Mouse (Mus musculus) gastrocnemius, adult 2 months (tissue): Measurements from ENCODE around the gene Sctr. TPM values are rescaled to one million over a fixed set of nuclear protein-coding genes. Genes with fewer than 3 reads are reported as not detected.

Experiments
- DNase-seq: peaks from one replicate; pipeline ENCODE4 v3.0.0; 2022
- H3K27ac ChIP-seq: fragments of 200-600 bp; 2 replicates; pipeline ENCODE4 v1.8.1; 2022; ENCODE audit warnings: mild to moderate bottlenecking
- H3K4me3 ChIP-seq: fragments of 200-600 bp; 2 replicates; pipeline ENCODE4 v1.8.1; 2022; ENCODE audit warnings: mild to moderate bottlenecking, moderate library complexity
- CTCF ChIP-seq: fragments of 200-600 bp; IDR thresholded peaks from 2 replicates; pipeline ENCODE4 v1.8.1; 2022; ENCODE audit warnings: antibody characterized with exemption, mild to moderate bottlenecking, moderate library complexity
- intact Hi-C: fragments of 180-260 bp; cut with DNase I; formaldehyde crosslinking; loops from one replicate; pipeline ENCODE4 v1.15.1; 2025
- total RNA-seq, 2 experiments: library from RNA; stranded (reverse); gene quantifications; 2 replicates each; pipeline ENCODE4 v1.2.3; 2021

Gene Sctr
- total RNA-seq, 2 experiments from 2014 or later: 2.0 to 2.1 TPM

- intact Hi-C loops: no loop called here
- Histone ChIP-seq H3K27ac (no peak overlapping the region), H3K4me3 (no peak overlapping the region)
- DNase-seq: no peak
- TF ChIP-seq CTCF: no peak
Observed at GRCm38 (mm10) chr1:120034793-120035192, 28.1 kb downstream of the Sctr start.

GRCm38 (mm10) chr1:120035456-120036034, 28.9 kb downstream of the Sctr start:
- intact Hi-C loops: no loop called here
- Histone ChIP-seq H3K27ac (no peak overlapping the region), H3K4me3 (no peak overlapping the region)
- no peak for DNase-seq
- TF ChIP-seq CTCF: no peak

- no peak overlapping the region for H3K27ac ChIP-seq
Observed at GRCm38 (mm10) chr1:120037021-120037683, 30.5 kb downstream of the Sctr start.

GRCm38 (mm10) chr1:120038594-120038993, 31.9 kb downstream of the Sctr start:
- intact Hi-C loops: no loop called here
- TF ChIP-seq CTCF: no peak
- H3K4me3 ChIP-seq: no peak overlapping the region
- no peak for DNase-seq
- H3K27ac ChIP-seq: no peak overlapping the region

More at GRCm38 (mm10) chr1:120037021-120037683, 30.5 kb downstream of the Sctr start:
- no peak overlapping the region for H3K4me3 ChIP-seq
- intact Hi-C loops: no loop called here
- DNase-seq: no peak
- no peak for TF ChIP-seq CTCF

GRCm38 (mm10) chr1:120042421-120042820, 35.7 kb downstream of the Sctr start:
- Histone ChIP-seq H3K4me3 (no peak overlapping the region), H3K27ac (no peak overlapping the region)
- intact Hi-C loops: no loop called here
- no peak for TF ChIP-seq CTCF
- DNase-seq: no peak

- Histone ChIP-seq H3K27ac (no peak overlapping the region), H3K4me3 (no peak overlapping the region)
- intact Hi-C loops: no loop called here
- DNase-seq: no peak
- no peak for TF ChIP-seq CTCF
Observed at GRCm38 (mm10) chr1:120044584-120044983, 37.9 kb downstream of the Sctr start.

- intact Hi-C loops: no loop called here
- H3K27ac ChIP-seq: no peak overlapping the region
- TF ChIP-seq CTCF: no peak
- no peak for DNase-seq
- no peak overlapping the region for H3K4me3 ChIP-seq
Observed at GRCm38 (mm10) chr1:120047325-120047724, 40.6 kb downstream of the Sctr start.

- H3K27ac ChIP-seq: no peak overlapping the region
- intact Hi-C loops: no loop called here
- H3K4me3 ChIP-seq: no peak overlapping the region
- TF ChIP-seq CTCF: no peak
- no peak for DNase-seq
Observed at GRCm38 (mm10) chr1:120051070-120051469, 44.4 kb downstream of the Sctr start.

GRCm38 (mm10) chr1:120054997-120055396, 48.3 kb downstream of the Sctr start:
- no peak for TF ChIP-seq CTCF
- Histone ChIP-seq H3K4me3 (peak overlapping the region; percentile 45), H3K27ac (peak overlapping the region; percentile 74)
- intact Hi-C loops: no loop called here
- peak; percentile 42 for DNase-seq

- no peak for TF ChIP-seq CTCF
- H3K4me3 ChIP-seq: peak overlapping the region; percentile 45
- intact Hi-C loops: no loop called here
- no peak for DNase-seq
- H3K27ac ChIP-seq: peak overlapping the region; percentile 74
Observed at GRCm38 (mm10) chr1:120055475-120055874, 48.8 kb downstream of the Sctr start.

- DNase-seq: peak; percentile 71
- intact Hi-C loops: no loop called here
- Histone ChIP-seq H3K4me3 (no peak overlapping the region), H3K27ac (peak overlapping the region; percentile 74)
- no peak for TF ChIP-seq CTCF
Observed at GRCm38 (mm10) chr1:120056236-120056635, 49.5 kb downstream of the Sctr start.

GRCm38 (mm10) chr1:120057044-120057443, 50.4 kb downstream of the Sctr start:
- peak; percentile 47 for DNase-seq
- TF ChIP-seq CTCF: no peak
- Histone ChIP-seq H3K27ac (peak overlapping the region; percentile 49), H3K4me3 (no peak overlapping the region)
- intact Hi-C loops: no loop called here

GRCm38 (mm10) chr1:120057674-120058430, 51.2 kb downstream of the Sctr start:
- TF ChIP-seq CTCF: no peak
- DNase-seq: no peak
- Histone ChIP-seq H3K4me3 (no peak overlapping the region), H3K27ac (0 out of 2 replicates have a peak overlapping the region, but pooled peaks have one; percentile 1)
- intact Hi-C loops: no loop called here
